Mouse (Mus musculus) embryo, embryonic 11 days (tissue): ENCODE data around the gene Ski.

Experiments
- DNase-seq: peaks from one replicate; pipeline ENCODE4 v3.0.0-alpha.2; 2015

Gene Ski

GRCm38 (mm10) chr4:155148910-155149698, 73.3 kb downstream of the Ski start:
- DNase-seq, result no peak

DNA sequence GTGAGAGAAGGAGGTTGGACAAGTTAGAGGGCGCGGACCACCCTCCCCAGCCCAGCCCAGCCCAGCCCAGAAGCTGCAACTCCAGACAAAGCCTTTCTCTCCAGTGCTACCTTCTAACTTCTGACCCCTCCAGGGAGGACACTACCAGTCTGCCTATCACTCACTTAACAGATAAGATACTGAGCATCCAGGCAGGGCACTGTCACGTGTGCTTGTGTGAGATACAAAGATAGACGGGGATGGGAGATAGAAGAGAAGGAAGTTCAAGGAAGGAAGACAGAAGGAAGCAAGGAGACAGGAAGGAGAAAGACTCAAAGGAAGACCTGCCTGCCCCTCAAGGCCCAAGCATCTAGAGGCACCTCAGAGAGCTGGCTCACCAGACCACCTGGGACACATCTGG, 73.9 kb downstream of the Ski start:
- DNase-seq, result no peak

DNA sequence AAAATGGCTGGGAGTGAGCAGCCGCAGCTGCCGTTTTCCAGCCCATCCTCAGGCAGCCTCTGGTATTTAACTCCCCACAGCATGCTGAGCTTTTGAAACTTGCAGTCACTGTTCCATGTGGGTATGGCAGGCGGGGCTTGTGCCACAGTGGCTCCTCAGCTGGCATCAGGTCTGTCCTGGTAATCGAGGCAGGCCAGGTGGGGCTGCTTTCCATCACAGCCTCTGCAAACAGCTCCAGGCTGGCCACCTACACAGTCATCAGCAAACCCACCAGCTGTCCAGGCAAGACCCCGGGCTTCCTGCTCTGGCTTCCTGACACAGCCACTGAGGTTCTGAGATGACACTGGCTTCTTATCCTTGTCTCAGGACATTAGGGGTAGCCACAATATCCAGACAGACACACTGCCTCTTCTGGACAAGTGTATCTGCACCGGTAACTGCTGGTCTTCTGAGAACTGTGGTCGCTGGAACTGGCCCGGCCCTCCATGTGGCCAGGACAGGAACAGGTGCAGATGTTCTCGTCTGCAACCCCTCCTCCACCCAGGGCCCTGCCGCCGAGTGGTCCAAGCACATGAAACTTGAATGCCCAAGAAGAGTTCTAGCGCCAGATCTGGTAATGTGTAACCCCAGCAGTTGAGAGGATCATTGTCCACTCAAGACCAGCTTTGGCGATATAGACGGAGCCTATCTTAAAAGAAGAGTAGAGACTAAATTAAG, 76.1 kb downstream of the Ski start:
- no peak for DNase-seq

DNA sequence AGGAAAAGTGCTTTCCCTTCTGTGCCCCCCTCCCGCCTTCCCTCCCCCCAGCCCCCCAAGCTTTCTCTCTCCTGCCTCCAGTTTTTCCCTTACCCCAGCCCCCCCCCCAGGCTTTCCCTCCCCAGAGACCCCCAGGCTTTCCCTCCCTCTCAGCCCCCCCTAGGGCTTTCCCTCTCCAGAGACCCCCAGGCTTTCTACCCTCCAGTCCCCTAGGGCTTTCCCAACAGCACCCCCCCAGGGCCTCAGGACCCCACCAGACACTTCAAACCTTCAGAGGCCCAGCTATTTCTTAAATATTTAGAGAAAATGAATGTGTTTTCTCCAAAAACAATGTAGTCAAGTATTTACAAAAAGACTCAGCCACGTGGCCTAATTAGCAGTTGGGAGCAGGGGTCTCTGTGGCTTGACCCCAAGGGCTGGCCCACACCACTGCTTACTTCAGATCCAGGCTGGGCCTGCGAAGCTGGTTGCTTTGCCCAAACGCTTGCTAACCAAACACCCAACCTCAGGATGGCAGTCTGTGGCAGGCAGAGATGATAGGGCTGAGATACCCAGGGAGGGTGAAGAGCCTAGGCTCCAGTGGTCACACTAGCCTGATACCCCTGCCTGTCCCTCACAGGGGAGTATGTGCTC, 77.7 kb downstream of the Ski start:
- DNase-seq, result no peak

DNA sequence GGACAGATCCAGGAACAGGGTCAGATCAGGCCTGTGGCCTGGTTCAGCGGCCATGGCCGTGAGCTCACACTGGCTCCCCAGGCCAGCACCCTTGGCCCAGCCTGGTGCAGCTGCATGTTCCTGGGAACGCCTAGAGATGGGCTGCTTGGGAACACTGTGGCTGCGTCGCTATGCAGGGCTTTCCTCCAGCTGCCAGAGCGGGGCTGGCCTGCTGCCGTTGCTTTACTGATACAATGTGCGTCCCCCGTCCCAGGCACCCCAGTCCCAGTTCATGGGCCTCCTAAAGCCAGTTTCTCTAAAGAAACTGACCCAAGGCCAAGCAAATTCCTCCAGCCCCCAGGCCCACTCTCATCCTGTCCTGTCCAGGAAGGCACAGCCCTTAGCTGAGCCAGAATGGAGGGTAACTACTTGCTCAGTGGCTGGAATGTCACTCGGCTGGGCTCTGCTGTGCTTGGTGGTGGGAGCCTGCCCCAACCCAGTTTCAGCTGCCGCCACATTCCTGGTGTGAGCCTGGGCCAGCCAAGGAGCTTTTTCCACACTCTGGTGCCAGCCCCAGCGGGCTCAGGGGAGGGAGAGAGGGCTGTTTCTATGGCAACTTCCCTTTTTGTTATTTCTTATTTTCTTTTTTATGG, 78.4 kb downstream of the Ski start:
- peak; percentile 81 for DNase-seq

DNA sequence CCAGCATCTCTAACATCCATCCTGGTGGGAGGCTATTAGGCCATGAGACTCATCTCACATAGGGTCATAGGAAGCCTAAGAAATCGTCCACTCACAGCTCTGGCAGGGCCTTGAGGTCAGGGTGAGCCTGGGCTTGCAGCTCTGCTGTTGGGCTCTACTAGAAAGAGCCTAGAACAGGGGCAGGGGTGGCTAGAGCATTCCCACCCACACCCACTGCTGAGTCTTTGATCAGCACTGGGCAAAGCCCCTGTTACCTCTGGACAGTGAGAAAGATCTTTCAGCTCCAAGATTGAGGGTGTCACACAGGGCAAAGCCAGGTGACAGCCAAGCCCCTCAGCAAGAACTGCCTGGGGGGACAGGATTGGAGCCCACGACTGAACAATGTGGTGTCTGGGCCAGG, 79.0 kb downstream of the Ski start:
- DNase-seq, result no peak

- DNase-seq, result no peak
These were observed 79.6 kb downstream of the Ski start for GRCm38 (mm10) chr4:155142836-155143235.

DNA sequence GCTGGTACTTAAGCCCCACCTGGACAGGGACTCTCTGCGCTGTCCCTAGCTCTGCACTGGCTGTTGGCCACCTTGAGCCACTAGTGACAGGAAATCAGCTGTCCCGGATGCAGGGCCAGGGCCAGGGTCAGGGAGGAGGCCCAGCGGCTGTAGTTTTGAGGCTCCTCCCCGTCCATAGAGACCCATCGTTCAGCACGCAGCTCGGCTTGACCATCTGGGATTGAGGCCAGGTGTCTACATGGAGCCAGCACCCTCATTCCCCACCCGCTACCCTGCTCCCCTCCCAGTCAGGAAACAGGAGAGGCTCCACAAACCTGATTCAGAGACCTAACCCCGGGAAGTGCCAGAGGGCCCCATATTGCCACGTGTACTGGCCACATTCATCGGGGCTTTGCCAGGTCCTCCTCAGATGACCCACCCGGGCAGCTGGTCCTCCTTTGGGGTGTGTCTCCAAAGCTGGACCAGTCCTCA, 81.6 kb downstream of the Ski start:
- DNase-seq, result no peak

GRCm38 (mm10) chr4:155140150-155140549, 82.2 kb downstream of the Ski start:
- no peak for DNase-seq

DNA sequence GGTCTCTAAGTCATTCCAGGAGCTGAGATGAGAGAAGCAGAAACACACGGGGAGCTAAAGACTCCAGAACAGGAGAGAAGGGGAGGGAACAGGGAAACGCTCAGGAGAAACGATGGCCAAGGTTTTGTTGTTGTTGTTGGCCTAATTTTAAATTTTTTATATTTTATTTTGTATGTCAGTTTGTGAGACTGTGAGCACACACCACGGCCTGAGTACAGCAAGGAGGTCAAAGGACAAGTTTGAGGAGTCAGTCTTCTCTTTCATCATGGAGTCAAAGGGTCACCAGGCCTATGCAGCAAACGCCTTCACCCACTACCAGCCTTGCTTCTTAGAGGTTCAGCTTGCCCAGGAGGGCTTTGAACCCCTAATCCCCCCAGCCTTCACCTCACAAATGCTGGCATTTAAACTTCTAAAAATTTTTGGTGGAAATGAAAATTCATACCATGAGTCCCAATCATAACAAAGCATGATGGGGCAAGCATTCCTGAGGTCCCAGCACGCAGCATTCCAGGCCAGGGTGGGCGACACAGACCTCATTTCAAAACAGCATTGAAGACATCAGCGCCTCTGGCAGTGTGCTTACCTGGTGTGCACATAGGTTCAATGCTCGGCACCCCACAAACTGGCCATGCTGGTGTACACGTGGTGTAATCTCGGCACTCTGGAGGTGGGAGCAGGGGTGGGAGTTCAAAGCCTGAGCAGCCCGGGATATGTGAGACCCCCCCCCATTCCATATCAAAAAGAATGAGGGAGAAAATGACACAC, 82.9 kb downstream of the Ski start:
- DNase-seq, result no peak

DNA sequence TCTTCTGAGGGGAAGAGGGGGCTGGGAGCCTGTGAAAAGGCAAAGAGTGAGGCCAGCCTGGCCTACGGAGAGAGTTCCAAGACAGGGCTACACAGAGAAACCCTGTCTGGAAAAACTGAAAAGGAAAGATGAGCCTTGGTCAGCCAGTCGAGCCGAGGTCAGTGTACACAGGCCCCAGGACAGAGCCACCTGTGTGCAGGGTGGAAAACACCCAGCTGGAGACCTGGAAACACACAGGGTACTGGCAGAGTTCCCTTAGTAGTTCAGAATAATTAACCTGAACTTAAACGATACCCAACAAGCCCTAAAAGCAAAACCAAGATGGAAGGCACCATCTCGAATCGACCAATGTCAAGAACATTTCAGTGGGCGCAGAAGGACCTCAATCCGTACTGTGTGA, 83.9 kb downstream of the Ski start:
- no peak for DNase-seq

DNA sequence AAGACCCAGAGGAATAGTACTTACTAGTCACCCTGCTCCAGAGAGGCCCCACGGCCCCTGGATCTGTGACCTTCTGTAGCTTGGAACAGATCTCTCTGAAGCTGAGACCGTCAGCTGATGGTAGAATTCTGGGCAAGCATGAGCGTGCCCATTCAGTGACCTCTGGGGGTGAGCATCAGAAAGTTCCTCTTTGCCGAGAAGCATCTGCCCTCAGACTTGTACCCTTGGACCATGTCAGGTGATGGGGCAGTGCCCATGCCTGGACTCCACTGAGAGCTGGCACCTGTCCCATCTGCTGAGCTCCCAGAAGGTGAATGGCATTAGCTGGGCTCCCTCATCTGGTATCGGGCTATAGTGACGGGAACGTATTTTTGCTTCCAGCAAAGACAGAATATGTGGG, 84.5 kb downstream of the Ski start:
- DNase-seq, result no peak

DNA sequence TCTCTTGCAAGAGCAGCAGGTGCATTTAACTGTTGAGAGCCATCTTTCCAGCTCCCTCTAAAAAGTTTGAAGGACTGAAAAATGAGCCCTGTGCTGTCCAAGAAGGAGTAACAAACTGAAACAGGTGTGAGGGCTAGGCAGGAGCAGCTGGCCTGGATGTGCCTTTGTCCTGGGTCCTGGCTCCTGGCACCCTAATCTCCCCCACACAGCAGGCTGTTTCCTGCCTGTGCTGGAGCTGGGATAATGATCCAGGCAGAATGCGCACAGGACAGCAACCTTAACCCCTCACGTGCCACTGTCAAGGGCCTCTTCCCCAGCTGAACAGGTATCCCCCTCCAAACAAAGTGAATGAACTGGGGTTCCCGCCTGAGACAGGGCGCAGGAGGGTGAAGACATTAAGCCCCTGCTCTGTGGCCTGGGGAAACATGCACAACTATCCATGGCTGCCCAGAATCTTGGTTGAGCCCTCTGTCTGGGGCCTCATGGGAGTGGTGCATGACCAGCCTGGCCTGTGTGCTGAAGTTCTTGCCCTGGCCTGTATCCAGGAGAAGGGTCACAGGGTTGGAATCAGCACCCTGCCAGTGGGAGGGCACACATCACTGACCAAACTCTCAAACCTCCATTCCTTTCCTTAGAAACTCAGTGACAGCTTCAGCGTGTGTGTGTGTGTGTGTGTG, 86.3 kb downstream of the Ski start:
- DNase-seq, result no peak

- no peak for DNase-seq
These were observed 87.7 kb downstream of the Ski start for GRCm38 (mm10) chr4:155134686-155135172.

DNA sequence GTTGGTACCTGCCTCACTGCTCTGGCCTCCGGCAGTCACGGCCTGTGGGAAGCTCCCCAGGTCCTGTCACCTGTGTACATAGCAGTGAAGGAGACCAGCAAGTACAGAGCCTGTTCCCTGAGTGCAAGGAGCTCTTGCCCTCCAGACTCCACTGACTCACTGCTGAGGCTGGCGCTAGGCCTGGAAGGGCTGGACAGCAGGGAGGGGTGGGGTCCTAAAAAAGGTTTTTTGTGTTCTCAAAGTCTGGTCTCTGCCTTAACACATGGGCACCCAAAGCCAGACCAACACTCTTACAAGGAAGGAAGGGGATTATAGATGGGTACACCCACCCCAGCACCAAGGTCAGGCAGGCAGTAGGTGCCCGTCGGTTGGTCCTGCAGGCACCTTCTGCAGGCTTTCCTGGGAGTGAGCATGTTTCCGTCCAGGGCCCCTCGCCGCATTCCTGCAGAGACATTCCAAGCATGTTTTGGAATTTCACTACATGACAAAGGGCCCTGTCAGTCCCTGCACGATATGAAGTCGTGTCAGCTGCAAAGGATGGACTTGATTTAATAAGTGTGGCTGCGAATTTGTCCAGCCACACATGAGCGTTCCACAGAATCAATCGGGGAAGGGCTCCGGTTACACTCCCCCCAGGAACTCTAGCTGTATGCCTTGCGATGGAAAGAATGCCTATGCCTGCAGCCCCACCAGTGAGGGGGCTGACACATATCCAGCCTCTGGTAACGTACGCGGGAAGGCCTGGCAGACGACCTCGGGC, 88.6 kb downstream of the Ski start:
- DNase-seq, result peak; percentile 70

- no peak for DNase-seq
These were observed 89.2 kb downstream of the Ski start for GRCm38 (mm10) chr4:155133188-155133587.

- DNase-seq, result no peak
These were observed 91.8 kb downstream of the Ski start for GRCm38 (mm10) chr4:155130616-155131015.

DNA sequence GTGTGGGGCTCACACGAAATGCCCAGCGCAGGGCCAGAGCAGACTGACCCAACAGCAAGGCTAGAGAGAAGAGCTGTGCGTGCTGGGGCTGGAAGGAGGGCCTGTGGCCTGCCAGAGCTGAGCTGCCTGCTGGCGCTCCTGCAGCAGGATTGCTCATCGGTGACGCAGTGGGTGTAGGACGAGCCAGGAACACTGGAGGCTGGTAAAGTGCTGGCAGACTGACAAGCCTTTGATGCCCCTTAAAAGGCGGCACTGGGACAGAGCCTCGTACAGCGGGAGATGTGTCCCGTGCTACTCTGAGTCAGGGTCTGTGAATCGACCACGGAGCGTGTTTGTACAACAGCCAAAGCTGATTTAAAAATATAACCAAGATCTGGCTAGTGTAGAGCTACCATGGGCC, 92.4 kb downstream of the Ski start:
- no peak for DNase-seq

GRCm38 (mm10) chr4:155129132-155129917, 93.1 kb downstream of the Ski start:
- no peak for DNase-seq

DNA sequence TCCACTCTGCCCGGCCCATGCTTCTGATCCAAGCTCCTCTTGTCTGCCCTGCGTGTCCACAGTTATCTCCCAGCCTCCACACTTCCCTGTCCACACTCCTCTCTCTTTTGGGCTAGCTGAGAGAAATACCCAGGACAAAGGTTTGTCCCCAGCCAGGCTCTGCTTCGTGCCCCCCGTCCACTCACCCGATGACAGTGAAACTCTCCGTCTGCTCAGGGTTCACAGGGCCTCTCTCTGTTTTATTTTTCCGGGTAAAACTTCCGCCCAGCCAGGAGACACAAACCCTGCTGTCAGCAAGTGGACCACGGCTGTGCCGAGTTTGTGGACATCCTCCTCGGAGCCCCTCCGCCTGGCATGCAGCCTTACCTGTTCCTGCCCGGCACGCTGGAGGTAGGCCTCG, 94.0 kb downstream of the Ski start:
- no peak for DNase-seq
